Mouse (Mus musculus): ENCODE measurements around the gene Acot6. TPM values are rescaled to one million over a fixed set of nuclear protein-coding genes. Genes with fewer than 3 reads are reported as not detected.
A peak's percentile ranks its signal among the peaks of the same experiment; 100 is the strongest.
"Not testable (repeated sequence)": the region's sequence is repeated elsewhere in the genome, so short reads cannot be mapped to it uniquely, and the experiment has no call there.

Gene Acot6
- polyA plus RNA-seq, 1 experiment from 2014 or later, result 1.5 TPM

DNA sequence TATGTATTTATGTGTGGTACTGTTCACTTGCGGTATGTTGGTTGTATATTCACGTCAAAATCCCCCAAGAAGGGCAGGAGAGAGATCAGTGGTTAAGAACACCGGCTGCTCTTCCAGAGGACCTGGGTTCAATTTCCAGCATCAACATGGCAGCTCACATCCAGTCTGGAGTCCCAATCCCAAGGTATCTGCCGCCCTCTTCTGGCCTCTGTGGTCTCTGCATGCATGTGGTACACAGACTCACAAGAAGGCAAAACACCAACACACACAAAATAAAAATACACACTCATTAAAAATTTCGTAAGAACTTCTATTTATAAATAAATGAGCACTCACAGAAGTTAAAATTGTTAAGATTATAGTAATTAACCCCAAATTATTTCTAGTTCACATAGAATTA, 37.2 kb upstream of the Acot6 start:
- 72% methylated on average over 5 of the region's 5 CpGs for WGBS
- DNase-seq (ENCODE audit: low spot score) (no peak), ATAC-seq (ENCODE audit: low FRiP score) (no peak)
- Histone ChIP-seq H3K4me2 (replicated peaks) (no peak overlapping the region), H3K27ac (no peak overlapping the region), H3K36me3 (replicated peaks; ENCODE audit: control insufficient read depth, insufficient read depth) (no peaks in the 10 kb centered on the region), H3K27me3 (ENCODE audit: control insufficient read depth, insufficient read depth, low read length) (peaks cover 8% of the 10 kb centered on the region), H3K4me3 (replicated peaks; ENCODE audit: low read length) (no peak overlapping the region), H3K9me3 (ENCODE audit: control insufficient read depth, low read length) (no peaks in the 10 kb centered on the region), H3K9ac (no peak overlapping the region), H3K4me1 (replicated peaks; ENCODE audit: control insufficient read depth, insufficient read depth, low read length) (no peaks in the 10 kb centered on the region)

DNA sequence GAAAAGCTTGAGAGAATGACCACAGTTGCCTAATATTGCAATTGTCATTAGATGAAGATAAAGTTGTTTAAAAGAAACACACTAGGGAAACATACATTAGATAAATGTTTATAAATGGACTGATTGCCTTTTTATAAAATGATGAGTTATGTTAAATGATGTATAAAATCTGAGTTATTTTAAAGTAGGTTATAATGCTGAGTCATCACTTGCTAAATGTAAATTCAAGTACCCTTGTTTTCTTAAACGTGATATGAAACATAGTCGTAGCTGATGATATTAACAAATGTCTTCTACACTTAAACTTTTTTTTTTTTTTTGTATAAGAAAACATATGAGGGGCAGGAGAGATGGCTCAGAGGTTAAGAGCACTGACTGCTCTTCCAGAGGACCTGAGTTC, 36.6 kb upstream of the Acot6 start:
- Histone ChIP-seq H3K27me3 (ENCODE audit: control insufficient read depth, insufficient read depth, low read length) (peaks cover 14% of the 10 kb centered on the region), H3K4me2 (replicated peaks) (no peak overlapping the region), H3K36me3 (replicated peaks; ENCODE audit: control insufficient read depth, insufficient read depth) (no peaks in the 10 kb centered on the region), H3K9ac (no peak overlapping the region), H3K4me1 (replicated peaks; ENCODE audit: control insufficient read depth, insufficient read depth, low read length) (no peaks in the 10 kb centered on the region), H3K4me3 (replicated peaks; ENCODE audit: low read length) (no peak overlapping the region), H3K27ac (no peak overlapping the region), H3K9me3 (ENCODE audit: control insufficient read depth, low read length) (no peaks in the 10 kb centered on the region)
- ATAC-seq (ENCODE audit: low FRiP score), result no peak
- 92% methylated on average over 2 of the region's 2 CpGs for WGBS
- no peak for DNase-seq (ENCODE audit: low spot score)

DNA sequence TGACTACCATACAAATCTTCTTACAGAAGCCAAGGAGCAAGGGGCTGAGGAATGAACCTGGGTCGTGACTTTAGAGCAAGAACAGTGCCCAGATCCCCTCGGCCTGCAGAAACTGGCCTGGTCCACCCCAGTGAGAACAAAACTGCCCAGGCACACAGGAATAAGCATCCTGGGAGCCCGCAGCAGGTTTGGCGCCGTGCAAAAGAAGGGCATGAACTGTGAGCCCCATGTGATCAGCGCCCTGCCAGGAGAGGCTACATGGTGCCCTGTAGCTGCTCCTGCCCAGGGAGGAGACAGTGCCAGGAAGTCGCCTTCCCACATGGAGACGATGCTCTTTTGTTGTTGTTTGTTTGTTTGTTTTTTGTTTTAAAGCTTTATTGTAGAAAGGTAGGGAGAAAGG, 35.8 kb upstream of the Acot6 start:
- 70% methylated on average over 8 of the region's 8 CpGs for WGBS
- DNase-seq (ENCODE audit: low spot score) (no peak), ATAC-seq (ENCODE audit: low FRiP score) (no peak)
- peaks cover 21% of the 10 kb centered on the region for H3K27me3 ChIP-seq (ENCODE audit: control insufficient read depth, insufficient read depth, low read length)
- no peaks in the 10 kb centered on the region for H3K9me3 ChIP-seq (ENCODE audit: control insufficient read depth, low read length)
- no peaks in the 10 kb centered on the region for H3K4me1 ChIP-seq (replicated peaks; ENCODE audit: control insufficient read depth, insufficient read depth, low read length)
- no peak overlapping the region for H3K4me3 ChIP-seq (replicated peaks; ENCODE audit: low read length)
- H3K27ac ChIP-seq, result no peak overlapping the region
- H3K9ac ChIP-seq, result no peak overlapping the region
- H3K36me3 ChIP-seq (replicated peaks; ENCODE audit: control insufficient read depth, insufficient read depth), result no peaks in the 10 kb centered on the region
- H3K4me2 ChIP-seq (replicated peaks), result no peak overlapping the region

DNA sequence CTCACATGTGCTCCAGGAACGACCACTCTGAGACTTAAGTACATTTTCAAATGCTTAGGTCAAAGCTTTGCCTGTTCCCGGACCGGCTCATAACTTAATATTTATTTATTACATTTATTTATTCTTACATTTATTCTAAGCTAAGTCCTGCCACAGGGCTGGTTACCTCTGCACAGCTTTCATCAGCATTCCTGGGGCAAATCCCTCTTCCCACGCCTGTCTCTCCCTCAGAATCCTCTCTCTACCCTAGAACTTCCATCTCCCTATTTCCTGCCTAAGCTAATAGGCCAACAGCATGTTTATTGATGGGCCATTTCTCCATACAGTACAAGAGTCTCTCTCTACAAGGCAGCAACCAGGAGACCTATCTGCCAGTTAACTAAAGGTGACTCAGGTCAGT, 32.7 kb upstream of the Acot6 start:
- Histone ChIP-seq H3K36me3 (replicated peaks; ENCODE audit: control insufficient read depth, insufficient read depth) (no peaks in the 10 kb centered on the region), H3K4me2 (replicated peaks) (no peak overlapping the region), H3K27ac (no peak overlapping the region), H3K9ac (no peak overlapping the region), H3K4me1 (replicated peaks; ENCODE audit: control insufficient read depth, insufficient read depth, low read length) (no peaks in the 10 kb centered on the region), H3K9me3 (ENCODE audit: control insufficient read depth, low read length) (no peaks in the 10 kb centered on the region), H3K4me3 (replicated peaks; ENCODE audit: low read length) (no peak overlapping the region), H3K27me3 (ENCODE audit: control insufficient read depth, insufficient read depth, low read length) (peaks cover 33% of the 10 kb centered on the region)
- 86% methylated on average over 4 of the region's 4 CpGs for WGBS
- DNase-seq (ENCODE audit: low spot score) (no peak), ATAC-seq (ENCODE audit: low FRiP score) (no peak)

DNA sequence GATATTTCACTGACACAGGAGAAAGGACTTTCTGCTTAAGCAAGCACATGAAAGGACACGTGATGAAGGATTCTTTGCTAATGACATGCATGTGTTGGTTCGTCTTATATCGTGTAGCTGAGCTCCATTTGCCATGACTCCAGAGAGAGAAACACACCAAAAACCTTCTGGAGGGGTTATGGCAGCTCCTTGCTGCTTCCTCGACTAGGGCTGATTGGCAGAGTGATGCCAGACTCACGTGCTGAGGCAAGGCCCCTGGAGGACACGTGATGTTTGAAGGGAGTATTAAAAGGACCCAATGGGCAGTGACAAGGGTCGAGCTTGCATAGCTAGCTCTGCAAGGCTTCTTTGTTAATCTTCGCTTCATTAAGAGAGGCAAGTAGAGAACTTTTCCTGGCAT, 32.2 kb upstream of the Acot6 start:
- DNase-seq (ENCODE audit: low spot score) (no peak), ATAC-seq (ENCODE audit: low FRiP score) (no peak)
- Histone ChIP-seq H3K27ac (no peak overlapping the region), H3K4me2 (replicated peaks) (no peak overlapping the region), H3K9ac (no peak overlapping the region), H3K4me3 (replicated peaks; ENCODE audit: low read length) (no peak overlapping the region), H3K4me1 (replicated peaks; ENCODE audit: control insufficient read depth, insufficient read depth, low read length) (no peaks in the 10 kb centered on the region), H3K36me3 (replicated peaks; ENCODE audit: control insufficient read depth, insufficient read depth) (no peaks in the 10 kb centered on the region), H3K27me3 (ENCODE audit: control insufficient read depth, insufficient read depth, low read length) (peaks cover 33% of the 10 kb centered on the region), H3K9me3 (ENCODE audit: control insufficient read depth, low read length) (no peaks in the 10 kb centered on the region)
- 50% methylated on average over 8 of the region's 8 CpGs for WGBS

DNA sequence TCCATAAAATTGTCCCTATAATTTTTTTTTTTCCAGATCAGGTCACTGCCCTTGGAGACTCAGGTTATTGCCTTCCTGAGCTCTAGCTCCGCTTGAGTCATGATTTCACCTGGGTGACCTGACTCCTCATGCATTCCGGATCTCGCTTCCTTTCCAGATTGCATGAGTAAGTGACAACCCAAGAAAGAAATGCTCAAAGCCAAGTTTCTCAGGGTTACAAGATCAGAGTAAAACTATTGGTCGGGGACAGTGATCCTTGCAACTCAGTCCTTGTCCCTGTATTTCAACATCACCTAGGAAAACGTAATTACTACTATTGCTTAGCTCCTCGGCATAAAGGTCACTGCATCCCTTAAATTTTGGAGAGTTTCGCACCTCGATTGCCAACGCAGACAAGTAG, 31.5 kb upstream of the Acot6 start, which contains the start of gene Acot5:
TSS of gene Acot5 (plus strand) at position 340 of the 400 bp plus-strand sequence.
- whole genome bisulfite sequencing, result 65% methylated on average over 9 of the region's 9 CpGs
- Histone ChIP-seq H3K4me2 (replicated peaks) (peak within 1 kb of the TSS; percentile 55), H3K27ac (no peak within 1 kb of the TSS), H3K9me3 (ENCODE audit: control insufficient read depth, low read length) (no peaks in the 10 kb centered on the region), H3K36me3 (replicated peaks; ENCODE audit: control insufficient read depth, insufficient read depth) (no peaks in the 10 kb centered on the region), H3K4me1 (replicated peaks; ENCODE audit: control insufficient read depth, insufficient read depth, low read length) (no peaks in the 10 kb centered on the region), H3K4me3 (replicated peaks; ENCODE audit: low read length) (peak within 1 kb of the TSS; percentile 37), H3K9ac (peak within 1 kb of the TSS; percentile 47; the same call in 1 of the 2 replicates), H3K27me3 (ENCODE audit: control insufficient read depth, insufficient read depth, low read length) (peaks cover 33% of the 10 kb centered on the region)
- no peak for DNase-seq (ENCODE audit: low spot score)
- ATAC-seq (ENCODE audit: low FRiP score), result no peak

DNA sequence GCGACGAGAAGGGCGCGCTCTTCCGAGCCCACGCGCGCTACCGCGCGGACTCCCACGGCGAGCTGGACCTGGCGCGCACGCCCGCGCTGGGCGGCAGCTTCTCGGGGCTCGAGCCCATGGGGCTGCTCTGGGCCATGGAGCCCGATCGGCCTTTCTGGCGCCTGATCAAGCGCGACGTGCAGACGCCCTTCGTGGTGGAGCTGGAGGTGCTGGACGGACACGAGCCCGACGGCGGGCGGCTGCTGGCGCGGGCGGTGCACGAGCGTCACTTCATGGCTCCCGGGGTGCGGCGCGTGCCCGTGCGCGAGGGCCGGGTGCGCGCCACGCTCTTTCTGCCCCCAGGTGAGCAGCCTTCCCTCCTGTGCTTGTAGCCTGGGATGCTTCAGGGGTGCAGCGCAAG, 30.9 kb upstream of the Acot6 start:
- Histone ChIP-seq H3K4me3 (replicated peaks; ENCODE audit: low read length) (peak overlapping the region; percentile 37), H3K4me2 (replicated peaks) (peak overlapping the region; percentile 55), H3K9ac (peak overlapping the region; percentile 47; the same call in 1 of the 2 replicates), H3K27me3 (ENCODE audit: control insufficient read depth, insufficient read depth, low read length) (peaks cover 33% of the 10 kb centered on the region)
- not testable (repeated sequence) for H3K27ac ChIP-seq; H3K4me1 ChIP-seq (replicated peaks; ENCODE audit: control insufficient read depth, insufficient read depth, low read length); H3K36me3 ChIP-seq (replicated peaks; ENCODE audit: control insufficient read depth, insufficient read depth); DNase-seq (ENCODE audit: low spot score); H3K9me3 ChIP-seq (ENCODE audit: control insufficient read depth, low read length); ATAC-seq (ENCODE audit: low FRiP score)
- WGBS, result 1% methylated on average over 40 of the region's 52 CpGs

DNA sequence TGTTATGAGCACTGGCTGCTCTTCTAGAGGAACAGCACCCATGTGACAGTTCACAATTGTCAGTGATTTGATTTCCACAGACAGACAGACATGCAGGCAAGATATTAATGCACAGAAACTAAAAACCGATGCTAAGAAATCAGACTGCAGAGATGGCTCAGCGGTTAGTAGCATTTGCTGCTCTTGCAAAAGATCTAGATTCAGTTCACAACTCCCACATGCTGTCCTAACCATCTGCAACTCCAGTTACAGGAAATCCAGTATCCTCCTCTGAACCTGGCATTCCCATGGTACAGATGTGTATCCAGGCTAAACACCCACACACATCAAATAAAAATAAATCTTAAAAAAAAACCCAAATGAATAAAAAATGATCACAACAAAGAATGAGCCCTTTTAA, 28.8 kb upstream of the Acot6 start:
- WGBS, result 85% methylated on average over 2 of the region's 2 CpGs
- H3K27ac ChIP-seq, result no peak overlapping the region
- no peak for DNase-seq (ENCODE audit: low spot score)
- H3K9me3 ChIP-seq (ENCODE audit: control insufficient read depth, low read length), result no peaks in the 10 kb centered on the region
- H3K27me3 ChIP-seq (ENCODE audit: control insufficient read depth, insufficient read depth, low read length), result peaks cover 33% of the 10 kb centered on the region
- ATAC-seq (ENCODE audit: low FRiP score), result no peak
- no peaks in the 10 kb centered on the region for H3K4me1 ChIP-seq (replicated peaks; ENCODE audit: control insufficient read depth, insufficient read depth, low read length)
- no peak overlapping the region for H3K4me2 ChIP-seq (replicated peaks)
- no peaks in the 10 kb centered on the region for H3K36me3 ChIP-seq (replicated peaks; ENCODE audit: control insufficient read depth, insufficient read depth)
- H3K4me3 ChIP-seq (replicated peaks; ENCODE audit: low read length), result no peak overlapping the region
- H3K9ac ChIP-seq, result no peak overlapping the region

DNA sequence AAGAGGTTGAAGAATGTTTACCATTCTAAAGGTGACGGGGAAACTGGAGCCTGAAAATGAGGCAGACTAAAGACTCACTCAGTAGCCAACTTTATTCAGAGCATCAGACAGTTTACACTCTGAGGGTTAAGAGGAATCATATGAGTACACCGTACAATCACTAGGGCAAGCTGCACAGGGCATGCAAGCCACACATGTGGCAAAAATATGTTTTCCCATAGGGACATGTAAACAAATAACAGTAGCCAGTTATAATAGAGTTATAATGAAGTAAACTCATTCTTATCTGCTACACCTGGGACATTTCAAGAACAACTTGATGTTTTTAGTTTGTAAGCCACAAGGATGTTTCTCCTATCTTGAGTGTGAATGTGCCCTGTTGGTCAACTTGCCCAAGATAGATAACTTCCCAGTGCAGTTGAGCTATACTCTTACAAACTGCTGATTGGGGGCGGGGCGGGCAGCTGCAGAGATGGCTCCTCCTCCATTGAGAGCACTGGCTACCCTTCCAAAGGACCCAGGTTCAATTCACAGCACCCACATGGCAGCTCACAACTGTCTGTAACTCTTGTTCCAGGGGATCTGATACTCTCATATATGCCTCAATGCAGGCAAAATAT, 23.0 kb upstream of the Acot6 start:
- no peak overlapping the region for H3K4me3 ChIP-seq (replicated peaks; ENCODE audit: low read length)
- no peaks in the 10 kb centered on the region for H3K9me3 ChIP-seq (ENCODE audit: control insufficient read depth, low read length)
- DNase-seq (ENCODE audit: low spot score) (no peak), ATAC-seq (ENCODE audit: low FRiP score) (no peak)
- H3K36me3 ChIP-seq (replicated peaks; ENCODE audit: control insufficient read depth, insufficient read depth), result no peaks in the 10 kb centered on the region
- H3K4me2 ChIP-seq (replicated peaks), result no peak overlapping the region
- 94% methylated on average over 4 of the region's 4 CpGs for whole genome bisulfite sequencing
- H3K27ac ChIP-seq, result no peak overlapping the region
- no peaks in the 10 kb centered on the region for H3K27me3 ChIP-seq (ENCODE audit: control insufficient read depth, insufficient read depth, low read length)
- no peaks in the 10 kb centered on the region for H3K4me1 ChIP-seq (replicated peaks; ENCODE audit: control insufficient read depth, insufficient read depth, low read length)
- H3K9ac ChIP-seq, result no peak overlapping the region

DNA sequence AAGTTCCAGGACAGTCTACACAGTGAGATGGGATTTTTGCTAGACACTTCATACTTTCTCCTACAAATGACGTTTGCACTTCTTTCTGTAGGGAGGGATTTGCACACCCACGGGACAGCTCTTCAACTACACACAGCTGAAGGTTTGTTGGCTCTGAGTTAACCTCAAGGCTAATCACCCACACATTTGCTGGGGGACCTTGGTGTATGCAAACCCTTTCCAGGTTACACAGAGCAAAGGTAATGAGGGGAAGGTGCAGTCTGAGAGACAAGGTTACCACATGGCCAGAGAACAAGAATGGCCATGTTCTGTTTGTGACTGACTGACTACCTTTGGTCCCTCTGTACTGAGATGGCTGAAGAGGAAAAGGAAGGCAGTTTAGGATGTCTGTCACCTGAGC, 16.6 kb upstream of the Acot6 start:
- Histone ChIP-seq H3K4me1 (replicated peaks; ENCODE audit: control insufficient read depth, insufficient read depth, low read length) (no peaks in the 10 kb centered on the region), H3K4me2 (replicated peaks) (no peak overlapping the region), H3K9me3 (ENCODE audit: control insufficient read depth, low read length) (no peaks in the 10 kb centered on the region), H3K27me3 (ENCODE audit: control insufficient read depth, insufficient read depth, low read length) (no peaks in the 10 kb centered on the region), H3K27ac (no peak overlapping the region), H3K36me3 (replicated peaks; ENCODE audit: control insufficient read depth, insufficient read depth) (no peaks in the 10 kb centered on the region), H3K9ac (no peak overlapping the region), H3K4me3 (replicated peaks; ENCODE audit: low read length) (no peak overlapping the region)
- DNase-seq (ENCODE audit: low spot score) (no peak), ATAC-seq (ENCODE audit: low FRiP score) (no peak)
- WGBS, result 88% methylated on average over 2 of the region's 2 CpGs

Data from hindbrain, embryonic 14.5 days (tissue).